Mouse (Mus musculus) c-Kit-positive CD71-positive TER-119-negative erythroid progenitor cells, embryonic 14.5 days (primary cell): ENCODE measurements around the gene Dynlt1b.
"Not testable (repeated sequence)": the region's sequence is repeated elsewhere in the genome, so short reads cannot be mapped to it uniquely, and the experiment has no call there.

Source experiments
- DNase-seq: peaks from one replicate; pipeline ENCODE4 v3.0.0-alpha.2; 2013; ENCODE audit warnings: low read depth

Dynlt1b gene

GRCm38 (mm10) chr17:6429945-6430344 is at the start of gene Dynlt1b:
TSS of gene Dynlt1b (plus strand) at chr17:6430112.
- DNase-seq = peak; percentile 98

GRCm38 (mm10) chr17:6380182-6380841 is 49.6 kb upstream of the Dynlt1b start:
- DNase-seq = not testable (repeated sequence)

- DNase-seq = not testable (repeated sequence)
Measured at GRCm38 (mm10) chr17:6381071-6381682, 48.7 kb upstream of the Dynlt1b start.

- DNase-seq = not testable (repeated sequence)
Measured at GRCm38 (mm10) chr17:6386927-6387326, 43.0 kb upstream of the Dynlt1b start.

- not testable (repeated sequence) for DNase-seq
Measured at GRCm38 (mm10) chr17:6387380-6387911, 42.5 kb upstream of the Dynlt1b start.

- not testable (repeated sequence) for DNase-seq
Measured at GRCm38 (mm10) chr17:6389463-6389862, 40.4 kb upstream of the Dynlt1b start.

- DNase-seq = not testable (repeated sequence)
Measured at GRCm38 (mm10) chr17:6390731-6391130, 39.2 kb upstream of the Dynlt1b start.

- not testable (repeated sequence) for DNase-seq
Measured at GRCm38 (mm10) chr17:6391736-6392135, 38.2 kb upstream of the Dynlt1b start.

GRCm38 (mm10) chr17:6392473-6393340 is 37.2 kb upstream of the Dynlt1b start:
- not testable (repeated sequence) for DNase-seq

- DNase-seq = not testable (repeated sequence)
Measured at GRCm38 (mm10) chr17:6398079-6398478, 31.8 kb upstream of the Dynlt1b start.

GRCm38 (mm10) chr17:6398816-6399215 is 31.1 kb upstream of the Dynlt1b start:
- DNase-seq = not testable (repeated sequence)

- not testable (repeated sequence) for DNase-seq
Measured at GRCm38 (mm10) chr17:6399281-6400096, 30.4 kb upstream of the Dynlt1b start.

- DNase-seq = not testable (repeated sequence)
Measured at GRCm38 (mm10) chr17:6400097-6400489, 29.8 kb upstream of the Dynlt1b start.

- not testable (repeated sequence) for DNase-seq
Measured at GRCm38 (mm10) chr17:6404493-6404892, 25.4 kb upstream of the Dynlt1b start.

GRCm38 (mm10) chr17:6406972-6407371 is 22.9 kb upstream of the Dynlt1b start:
- not testable (repeated sequence) for DNase-seq

GRCm38 (mm10) chr17:6410713-6411213 is 19.1 kb upstream of the Dynlt1b start:
- not testable (repeated sequence) for DNase-seq

GRCm38 (mm10) chr17:6417118-6417517 is 12.8 kb upstream of the Dynlt1b start:
- DNase-seq = not testable (repeated sequence)

- not testable (repeated sequence) for DNase-seq
Measured at GRCm38 (mm10) chr17:6420557-6420956, 9.4 kb upstream of the Dynlt1b start.

- DNase-seq = not testable (repeated sequence)
Measured at GRCm38 (mm10) chr17:6421547-6422326, 8.2 kb upstream of the Dynlt1b start.

GRCm38 (mm10) chr17:6422370-6422769 is 7.5 kb upstream of the Dynlt1b start:
- DNase-seq = not testable (repeated sequence)
